Mouse (Mus musculus): ENCODE results near the gene Nans.

The Nans gene

GRCm38 (mm10) chr4:46489028-46489925 lies at the start of gene Nans:
Nans (plus strand) TSS chr4:46489248.
- DNase-seq (ENCODE audit: low spot score): peak; percentile 94

GRCm38 (mm10) chr4:46442501-46442900 lies 46.5 kb upstream of the Nans start:
- DNase-seq (ENCODE audit: low spot score): no peak

GRCm38 (mm10) chr4:46445237-46445945 lies 43.7 kb upstream of the Nans start:
- no peak for DNase-seq (ENCODE audit: low spot score)

- no peak for DNase-seq (ENCODE audit: low spot score)
These were observed 41.6 kb upstream of the Nans start for GRCm38 (mm10) chr4:46447461-46447860.

GRCm38 (mm10) chr4:46448886-46449285 lies 40.2 kb upstream of the Nans start:
- no peak for DNase-seq (ENCODE audit: low spot score)

- no peak for DNase-seq (ENCODE audit: low spot score)
These were observed 39.0 kb upstream of the Nans start for GRCm38 (mm10) chr4:46450020-46450518.

- DNase-seq (ENCODE audit: low spot score): peak; percentile 88
These were observed 38.4 kb upstream of the Nans start, which contains the start of gene Anp32b for GRCm38 (mm10) chr4:46450519-46451131. Anp32b (plus strand) TSS chr4:46450902.

- peak; percentile 53 for DNase-seq (ENCODE audit: low spot score)
These were observed 37.7 kb upstream of the Nans start for GRCm38 (mm10) chr4:46451240-46451757.

GRCm38 (mm10) chr4:46451758-46452480 lies 37.1 kb upstream of the Nans start:
- DNase-seq (ENCODE audit: low spot score): peak; percentile 53

GRCm38 (mm10) chr4:46452481-46452850 lies 36.6 kb upstream of the Nans start:
- DNase-seq (ENCODE audit: low spot score): peak; percentile 58

- no peak for DNase-seq (ENCODE audit: low spot score)
These were observed 36.0 kb upstream of the Nans start for GRCm38 (mm10) chr4:46452855-46453719.

GRCm38 (mm10) chr4:46454097-46454864 lies 34.8 kb upstream of the Nans start:
- no peak for DNase-seq (ENCODE audit: low spot score)

- no peak for DNase-seq (ENCODE audit: low spot score)
These were observed 32.3 kb upstream of the Nans start for GRCm38 (mm10) chr4:46456762-46457161.

GRCm38 (mm10) chr4:46457186-46457585 lies 31.9 kb upstream of the Nans start:
- DNase-seq (ENCODE audit: low spot score): no peak

GRCm38 (mm10) chr4:46458411-46458810 lies 30.6 kb upstream of the Nans start:
- no peak for DNase-seq (ENCODE audit: low spot score)

GRCm38 (mm10) chr4:46463130-46463830 lies 25.8 kb upstream of the Nans start:
- DNase-seq (ENCODE audit: low spot score): no peak

- DNase-seq (ENCODE audit: low spot score): no peak
These were observed 23.3 kb upstream of the Nans start for GRCm38 (mm10) chr4:46465740-46466139.

- DNase-seq (ENCODE audit: low spot score): no peak
These were observed 13.9 kb upstream of the Nans start for GRCm38 (mm10) chr4:46475101-46475500.

- no peak for DNase-seq (ENCODE audit: low spot score)
These were observed 10.0 kb upstream of the Nans start for GRCm38 (mm10) chr4:46479081-46479480.

Measured in ovary, adult 18-20 months (tissue).